In the genomic region with DNA sequence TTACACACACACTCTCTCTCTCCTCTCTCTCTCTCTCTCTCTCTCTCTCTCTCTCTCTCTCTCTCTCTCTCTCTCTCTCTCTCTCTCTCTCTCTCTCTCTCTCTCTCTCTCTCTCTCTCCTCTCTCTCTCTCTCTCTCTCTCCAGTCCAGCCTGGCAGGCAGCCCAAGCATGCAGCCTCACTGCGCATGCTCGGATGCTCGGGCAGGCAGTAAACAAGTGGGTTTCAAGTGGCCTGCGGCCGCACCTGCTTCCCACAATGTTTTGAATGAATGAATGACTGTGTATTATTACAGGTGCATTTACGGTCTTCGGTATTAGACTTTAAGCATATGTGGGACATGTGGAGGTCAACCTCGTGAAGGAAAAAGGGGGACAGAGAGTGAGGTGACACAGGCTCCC, we compare ENCODE assay signal across 7 mouse cellular contexts.
DNase-seq lines count a peak whose midpoint lies in the region; ATAC-seq and TF ChIP-seq lines count a peak whose summit lies in the region.
"Not testable (repeated sequence)": the region's sequence is repeated elsewhere in the genome, so short reads cannot be mapped to it uniquely, and the experiment has no call there.

No protein-coding gene starts in this region.

- H3K9ac ChIP-seq in embryonic facial prominence, embryonic 14.5 days (ENCODE audit: low read depth, low read length); hindbrain, postnatal 0 days (replicated peaks; ENCODE audit: low read length): not testable (repeated sequence)

- H3K27ac ChIP-seq in embryonic facial prominence, embryonic 14.5 days (replicated peaks; ENCODE audit: low read depth, low read length); hindbrain, postnatal 0 days: not testable (repeated sequence)
- 0 out of 2 replicates have a peak overlapping the region, but pooled peaks have one; percentile 38 for H3K27ac ChIP-seq in gastrocnemius, adult 2 months

- not testable (repeated sequence) for H3K4me1 ChIP-seq in embryonic facial prominence, embryonic 14.5 days (ENCODE audit: control insufficient read depth, insufficient read depth, low read length); hindbrain, postnatal 0 days (ENCODE audit: insufficient read depth, low read length)

- H3K9me3 ChIP-seq in embryonic facial prominence, embryonic 14.5 days (ENCODE audit: control insufficient read depth, low read length); hindbrain, postnatal 0 days (ENCODE audit: low read length): not testable (repeated sequence)

- H3K4me2 ChIP-seq in embryonic facial prominence, embryonic 14.5 days (ENCODE audit: low read depth, low read length); hindbrain, postnatal 0 days (ENCODE audit: low read depth, low read length): not testable (repeated sequence)

- H3K36me3 ChIP-seq in embryonic facial prominence, embryonic 14.5 days (ENCODE audit: control insufficient read depth, insufficient read depth, low read length); hindbrain, postnatal 0 days (ENCODE audit: insufficient read depth, low read length): not testable (repeated sequence)

- 0 out of 2 replicates have a peak, but pooled peaks have one; percentile 57 for ATAC-seq in embryonic facial prominence, embryonic 14.5 days (ENCODE audit: low read depth)
- not testable (repeated sequence) for ATAC-seq in hindbrain, postnatal 0 days

- not testable (repeated sequence) for H3K4me3 ChIP-seq in embryonic facial prominence, embryonic 14.5 days (ENCODE audit: low read depth, low read length); hindbrain, postnatal 0 days (ENCODE audit: low read length)
- H3K4me3 ChIP-seq in gastrocnemius, adult 2 months = peak overlapping the region; percentile 28; the same call in 1 of the 2 replicates

- H3K27me3 ChIP-seq in embryonic facial prominence, embryonic 14.5 days (replicated peaks; ENCODE audit: control insufficient read depth, insufficient read depth, low read length); hindbrain, postnatal 0 days (ENCODE audit: insufficient read depth, low read length): not testable (repeated sequence)

- intact Hi-C loops in gastrocnemius, adult 2 months (cut with DNase I); left cerebral cortex, postnatal 10 days (cut with DNase I): not testable (repeated sequence)

- DNase-seq in cerebellum, adult 8-10 months = peak; percentile 1
- DNase-seq in embryonic facial prominence, embryonic 14.5 days (ENCODE audit: low spot score) = peak; percentile 30
- peak; percentile 65 for DNase-seq in gastrocnemius, adult 2 months
- peak; percentile 30 for DNase-seq in hindbrain, postnatal 0 days (ENCODE audit: low spot score)
- peak; percentile 18 to 59 for DNase-seq in left cerebral cortex, postnatal 10 days (ENCODE audit: extremely low spot score in 1 of 2, low spot score in 2 of 2)
- DNase-seq in ovary, postnatal 14 days (ENCODE audit: low spot score) = peak; percentile 3
- DNase-seq in right cerebral cortex, postnatal 4 days = peak; percentile 56

- not testable (repeated sequence) for TF ChIP-seq CTCF in gastrocnemius, adult 2 months (IDR thresholded peaks at IDR 0.05); hindbrain, postnatal 0 days (IDR thresholded peaks at IDR 0.05; ENCODE audit: low read depth)

- 68% methylated on average over 8 of the region's 8 CpGs for WGBS in embryonic facial prominence, embryonic 14.5 days
- 81% methylated on average over 8 of the region's 8 CpGs for WGBS in hindbrain, postnatal 0 days

Comparison
In these comparisons a context has a peak if more than half of its experiments do, and no peak if none do; other contexts are left out.
1. DNase-seq: peak in every context shown above with its lines; median percentile 65 in gastrocnemius, adult 2 months; 56 in right cerebral cortex, postnatal 4 days; 38 in left cerebral cortex, postnatal 10 days; 30 in embryonic facial prominence, embryonic 14.5 days; 30 in hindbrain, postnatal 0 days; 3 in ovary, postnatal 14 days; 1 in cerebellum, adult 8-10 months.